Mouse (Mus musculus) hindbrain, embryonic 11.5 days (tissue): ENCODE measurements around the gene Tarsl2. TPM values are rescaled to one million over a fixed set of nuclear protein-coding genes. Genes with fewer than 3 reads are reported as not detected.

Experiments used
- ATAC-seq: fragments of 200-750 bp; cut with Nextera tagmentation; 2 replicates; pipeline ENCODE4 v1.8.0; 2017; ENCODE audit warnings: mild to moderate bottlenecking, moderate TSS enrichment, moderate library complexity; ENCODE audit not compliant: low FRiP score
- DNase-seq: peaks from one replicate; pipeline ENCODE4 v3.0.0-alpha.2; 2015; ENCODE audit warnings: low spot score
- H3K27ac ChIP-seq: fragments of 300-500 bp; sonication (generic); 2 replicates; pipeline ENCODE4 v1.5.1; 2014; ENCODE audit warnings: mild to moderate bottlenecking, low read depth, low read length
- H3K27me3 ChIP-seq: fragments of 300-500 bp; sonication (generic); 2 replicates; pipeline ENCODE4 v1.6.1; 2014; ENCODE audit warnings: mild to moderate bottlenecking, low read length, moderate library complexity, mixed read lengths; ENCODE audit not compliant: control insufficient read depth, insufficient read depth
- H3K36me3 ChIP-seq: fragments of 300-500 bp; sonication (generic); 2 replicates; pipeline ENCODE4 v1.6.1; 2014; ENCODE audit warnings: mild to moderate bottlenecking, low read length, moderate library complexity, mixed read lengths; ENCODE audit not compliant: control insufficient read depth, insufficient read depth
- H3K4me1 ChIP-seq: fragments of 300-500 bp; sonication (generic); replicated peaks from 2 replicates; pipeline ENCODE4 v1.6.1; 2014; ENCODE audit warnings: low read length, mixed read lengths; ENCODE audit not compliant: control insufficient read depth, insufficient read depth
- H3K4me2 ChIP-seq: fragments of 300-500 bp; sonication (generic); replicated peaks from 2 replicates; pipeline ENCODE4 v1.6.1; 2014; ENCODE audit warnings: mild to moderate bottlenecking, low read depth, low read length
- H3K4me3 ChIP-seq: fragments of 300-500 bp; sonication (generic); 2 replicates; pipeline ENCODE4 v1.5.1; 2014; ENCODE audit warnings: low read depth, low read length
- H3K9ac ChIP-seq: fragments of 300-500 bp; sonication (generic); 2 replicates; pipeline ENCODE4 v1.6.1; 2014; ENCODE audit warnings: low read depth, low read length
- H3K9me3 ChIP-seq: fragments of 300-500 bp; sonication (generic); 2 replicates; pipeline ENCODE4 v1.6.1; 2016; ENCODE audit warnings: low read length; ENCODE audit not compliant: control insufficient read depth
- WGBS: fragments of 180-500 bp; shearing (Covaris S2); extraction: QIAGEN DNeasy Blood & Tissue Kit; methylation state at CpG from one replicate; pipeline ENCODE4 v1.1.7; 2014; 5-methylcytosine and 5-hydroxymethylcytosine counted together
- polyA plus RNA-seq: library from polyadenylated mRNA; unstranded; fragments of >200 nt; fragmentation: Nextera tagmentation; extraction: Ambion mirVana; gene quantifications from 2 replicates; pipeline ENCODE4 v1.2.1, GENCODE M21; 2014

The Tarsl2 gene
- polyA plus RNA-seq, 1 experiment from 2014 or later = 11.4 TPM

GRCm38 (mm10) chr7:65642371-65643304 is 2.1 kb upstream of the Tarsl2 start:
- no peaks in the 10 kb centered on the region for H3K36me3 ChIP-seq
- H3K4me3 ChIP-seq = no peak overlapping the region
- no peak for ATAC-seq
- no peaks in the 10 kb centered on the region for H3K9me3 ChIP-seq
- no peak overlapping the region for H3K27ac ChIP-seq
- peaks cover 4% of the 10 kb centered on the region; the same call in 1 of the 2 replicates for H3K27me3 ChIP-seq
- H3K4me1 ChIP-seq = no peaks in the 10 kb centered on the region
- peak; percentile 16 for DNase-seq
- WGBS = 77% methylated on average over 6 of the region's 6 CpGs
- no peak overlapping the region for H3K9ac ChIP-seq
- H3K4me2 ChIP-seq = no peak overlapping the region

GRCm38 (mm10) chr7:65643861-65644421 is 757 bp upstream of the Tarsl2 start:
- Histone ChIP-seq H3K27ac (no peak overlapping the region), H3K4me2 (peak overlapping the region; percentile 81), H3K4me1 (no peaks in the 10 kb centered on the region), H3K4me3 (peak overlapping the region; percentile 54), H3K9ac (no peak overlapping the region), H3K36me3 (no peaks in the 10 kb centered on the region), H3K9me3 (no peaks in the 10 kb centered on the region), H3K27me3 (peaks cover 4% of the 10 kb centered on the region; the same call in 1 of the 2 replicates)
- DNase-seq = no peak
- 0 out of 2 replicates have a peak, but pooled peaks have one; percentile 2 for ATAC-seq
- 45% methylated on average over 6 of the region's 6 CpGs for WGBS

- no peak overlapping the region for H3K4me3 ChIP-seq
- WGBS = 86% methylated on average over 8 of the region's 8 CpGs
- no peak for ATAC-seq
- H3K27ac ChIP-seq = no peak overlapping the region
- no peak overlapping the region for H3K9ac ChIP-seq
- no peaks in the 10 kb centered on the region for H3K36me3 ChIP-seq
- no peak for DNase-seq
- no peaks in the 10 kb centered on the region for H3K9me3 ChIP-seq
- no peak overlapping the region for H3K4me2 ChIP-seq
- no peaks in the 10 kb centered on the region for H3K4me1 ChIP-seq
- H3K27me3 ChIP-seq = peaks cover 4% of the 10 kb centered on the region; the same call in 1 of the 2 replicates
Measured at GRCm38 (mm10) chr7:65645996-65646395, 1.3 kb downstream of the Tarsl2 start.

- Histone ChIP-seq H3K4me3 (no peak overlapping the region), H3K9me3 (no peaks in the 10 kb centered on the region), H3K4me2 (no peak overlapping the region), H3K27me3 (no peaks in the 10 kb centered on the region), H3K4me1 (no peaks in the 10 kb centered on the region), H3K36me3 (no peaks in the 10 kb centered on the region), H3K27ac (no peak overlapping the region), H3K9ac (no peak overlapping the region)
- DNase-seq (no peak), ATAC-seq (no peak)
- WGBS = 86% methylated on average over 4 of the region's 4 CpGs
Measured at GRCm38 (mm10) chr7:65650662-65651061, 6.0 kb downstream of the Tarsl2 start.

- H3K4me3 ChIP-seq = no peak overlapping the region
- H3K4me1 ChIP-seq = no peaks in the 10 kb centered on the region
- no peaks in the 10 kb centered on the region for H3K27me3 ChIP-seq
- H3K9me3 ChIP-seq = no peaks in the 10 kb centered on the region
- ATAC-seq (no peak), DNase-seq (no peak)
- 94% methylated on average over 2 of the region's 2 CpGs for WGBS
- H3K9ac ChIP-seq = no peak overlapping the region
- H3K36me3 ChIP-seq = no peaks in the 10 kb centered on the region
- no peak overlapping the region for H3K4me2 ChIP-seq
- H3K27ac ChIP-seq = no peak overlapping the region
Measured at GRCm38 (mm10) chr7:65657490-65658120, 12.9 kb downstream of the Tarsl2 start.

- DNase-seq (no peak), ATAC-seq (no peak)
- Histone ChIP-seq H3K36me3 (no peaks in the 10 kb centered on the region), H3K27me3 (no peaks in the 10 kb centered on the region), H3K9me3 (no peaks in the 10 kb centered on the region), H3K27ac (no peak overlapping the region), H3K9ac (no peak overlapping the region), H3K4me3 (no peak overlapping the region), H3K4me2 (no peak overlapping the region), H3K4me1 (no peaks in the 10 kb centered on the region)
- 85% methylated on average over 11 of the region's 11 CpGs for WGBS
Measured at GRCm38 (mm10) chr7:65663225-65663790, 18.6 kb downstream of the Tarsl2 start.

GRCm38 (mm10) chr7:65663886-65664285 is 19.2 kb downstream of the Tarsl2 start:
- H3K27ac ChIP-seq = no peak overlapping the region
- no peak overlapping the region for H3K4me2 ChIP-seq
- H3K4me3 ChIP-seq = no peak overlapping the region
- DNase-seq = no peak
- no peaks in the 10 kb centered on the region for H3K36me3 ChIP-seq
- no peak for ATAC-seq
- H3K4me1 ChIP-seq = no peaks in the 10 kb centered on the region
- no peak overlapping the region for H3K9ac ChIP-seq
- WGBS = 90% methylated on average over 14 of the region's 14 CpGs
- H3K27me3 ChIP-seq = no peaks in the 10 kb centered on the region
- H3K9me3 ChIP-seq = no peaks in the 10 kb centered on the region

- H3K4me2 ChIP-seq = no peak overlapping the region
- H3K9me3 ChIP-seq = no peaks in the 10 kb centered on the region
- H3K36me3 ChIP-seq = no peaks in the 10 kb centered on the region
- no peak overlapping the region for H3K4me3 ChIP-seq
- WGBS = 92% methylated on average over 6 of the region's 6 CpGs
- no peak overlapping the region for H3K27ac ChIP-seq
- no peaks in the 10 kb centered on the region for H3K4me1 ChIP-seq
- DNase-seq = no peak
- no peak for ATAC-seq
- H3K27me3 ChIP-seq = no peaks in the 10 kb centered on the region
- no peak overlapping the region for H3K9ac ChIP-seq
Measured at GRCm38 (mm10) chr7:65667491-65667890, 22.8 kb downstream of the Tarsl2 start.
